Mouse (Mus musculus): ENCODE results near the gene Armc2. TPM values are rescaled to one million over a fixed set of nuclear protein-coding genes. Genes with fewer than 3 reads are reported as not detected.
A peak's percentile ranks its signal among the peaks of the same experiment; 100 is the strongest.

The Armc2 gene
- polyA plus RNA-seq, 1 experiment from 2014 or later: 12.5 TPM

DNA sequence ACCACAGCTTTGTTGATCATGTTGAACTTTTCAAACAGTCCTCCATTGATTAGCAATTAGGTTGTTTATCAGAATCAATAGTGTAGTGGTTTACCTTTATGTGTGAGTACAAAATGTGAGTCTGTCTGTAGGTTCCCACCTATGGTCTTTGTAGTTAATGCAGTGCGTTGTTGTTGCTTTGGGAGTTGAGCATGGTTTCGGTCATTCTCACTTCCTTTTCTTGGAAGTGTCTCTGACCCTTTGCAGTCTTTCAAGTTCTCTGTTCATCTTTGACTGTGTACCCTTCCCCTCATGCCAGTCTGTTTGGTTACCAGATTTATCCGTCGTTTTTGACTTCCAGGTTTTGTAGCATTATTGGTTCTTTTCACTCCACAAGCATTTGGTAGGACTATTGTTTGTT is 126.9 kb downstream of the Armc2 start:
- 0 out of 2 replicates have a peak, but pooled peaks cover 5% of the 10 kb centered on the region for H3K36me3 ChIP-seq

DNA sequence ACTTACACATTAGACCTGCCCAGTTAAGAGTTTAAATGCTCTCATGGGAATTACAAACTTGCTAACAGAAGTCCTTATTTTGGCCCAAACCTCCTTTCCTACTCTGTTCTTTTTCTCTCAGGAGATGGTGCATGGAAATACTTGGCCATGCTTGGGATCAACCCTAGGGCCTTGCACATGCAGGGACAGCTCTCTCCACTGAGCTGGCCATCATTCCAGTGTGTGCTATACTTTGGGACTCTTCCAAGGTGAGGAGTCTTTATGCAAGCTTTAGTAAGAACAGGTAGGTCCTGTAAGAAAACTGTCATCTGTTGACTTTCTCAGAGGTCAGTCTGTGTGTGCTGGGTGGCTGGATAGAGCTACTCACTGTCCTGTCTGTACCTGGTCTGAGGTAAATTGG is 127.7 kb downstream of the Armc2 start:
- H3K4me2 ChIP-seq: no peak overlapping the region
- ATAC-seq (ENCODE audit: low FRiP score, low read depth): no peak
- H3K9me3 ChIP-seq: no peaks in the 10 kb centered on the region
- no peak overlapping the region for H3K27ac ChIP-seq (replicated peaks)
- H3K27me3 ChIP-seq: no peaks in the 10 kb centered on the region
- H3K4me3 ChIP-seq: no peak overlapping the region
- no peaks in the 10 kb centered on the region for H3K36me3 ChIP-seq
- no peak overlapping the region for H3K9ac ChIP-seq
- H3K4me1 ChIP-seq (replicated peaks): peaks cover 37% of the 10 kb centered on the region

More for the DNA sequence above, 126.9 kb downstream of the Armc2 start:
- H3K4me3 ChIP-seq: no peak overlapping the region
- H3K9ac ChIP-seq: no peak overlapping the region
- H3K4me1 ChIP-seq (replicated peaks): peaks cover 37% of the 10 kb centered on the region
- WGBS: 89% methylated on average over 4 of the region's 4 CpGs
- no peak overlapping the region for H3K4me2 ChIP-seq
- no peaks in the 10 kb centered on the region for H3K27me3 ChIP-seq
- H3K9me3 ChIP-seq: no peaks in the 10 kb centered on the region
- no peak overlapping the region for H3K27ac ChIP-seq (replicated peaks)
- no peak for ATAC-seq (ENCODE audit: low FRiP score, low read depth)

DNA sequence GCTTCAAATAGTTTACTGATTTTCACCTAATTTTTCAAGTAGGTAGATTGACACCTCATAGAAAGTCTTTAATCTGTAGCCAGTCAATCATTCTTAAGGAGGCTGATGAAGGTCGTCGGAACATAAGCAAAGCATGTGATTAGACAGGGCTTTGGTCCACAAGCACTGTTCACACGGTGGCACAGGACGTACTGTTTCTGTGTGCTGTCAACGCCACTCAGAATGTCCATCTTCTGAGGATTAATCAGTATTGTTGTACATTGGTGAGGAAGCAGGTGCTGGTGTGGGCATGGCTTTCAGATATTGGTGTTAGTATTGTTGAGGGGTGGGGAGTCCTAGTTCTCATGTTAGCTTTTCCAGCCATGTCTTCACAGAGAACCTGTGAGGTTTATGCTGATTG is 128.7 kb downstream of the Armc2 start:
- Histone ChIP-seq H3K9ac (no peak overlapping the region), H3K4me2 (no peak overlapping the region), H3K27me3 (no peaks in the 10 kb centered on the region), H3K36me3 (no peaks in the 10 kb centered on the region), H3K4me3 (no peak overlapping the region), H3K4me1 (replicated peaks) (peaks cover 37% of the 10 kb centered on the region), H3K9me3 (no peaks in the 10 kb centered on the region), H3K27ac (replicated peaks) (no peak overlapping the region)
- WGBS: 74% methylated on average over 5 of the region's 5 CpGs
- no peak for ATAC-seq (ENCODE audit: low FRiP score, low read depth)

DNA sequence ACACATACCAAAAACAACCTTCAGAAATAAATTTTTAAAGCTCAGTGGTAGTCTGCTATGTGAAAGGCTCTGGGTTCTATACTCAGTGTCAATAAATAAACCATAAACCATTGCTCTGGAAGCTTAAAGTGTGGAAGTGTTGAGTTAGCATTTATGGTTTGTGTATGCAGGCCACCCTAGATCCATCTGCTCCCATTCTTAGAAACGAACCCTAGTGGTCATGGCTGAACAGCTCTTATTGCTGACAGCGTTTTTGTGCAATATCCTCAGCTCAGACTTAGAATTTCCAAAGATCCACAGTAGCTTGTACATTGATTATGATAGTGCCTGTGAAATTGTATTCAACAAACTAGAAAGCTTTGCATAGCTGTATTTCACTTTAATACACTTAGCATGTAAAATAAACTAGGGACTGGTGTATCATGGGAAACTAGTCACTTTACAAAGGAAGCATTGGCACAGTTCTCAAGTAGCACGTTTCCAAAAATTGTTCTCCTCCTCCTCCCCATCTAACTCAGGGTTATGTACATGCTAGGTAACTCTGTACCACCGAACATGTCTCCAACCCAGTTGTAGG is 129.8 kb downstream of the Armc2 start:
- no peak for ATAC-seq (ENCODE audit: low FRiP score, low read depth)
- peak overlapping the region; percentile 61 for H3K4me2 ChIP-seq

DNA sequence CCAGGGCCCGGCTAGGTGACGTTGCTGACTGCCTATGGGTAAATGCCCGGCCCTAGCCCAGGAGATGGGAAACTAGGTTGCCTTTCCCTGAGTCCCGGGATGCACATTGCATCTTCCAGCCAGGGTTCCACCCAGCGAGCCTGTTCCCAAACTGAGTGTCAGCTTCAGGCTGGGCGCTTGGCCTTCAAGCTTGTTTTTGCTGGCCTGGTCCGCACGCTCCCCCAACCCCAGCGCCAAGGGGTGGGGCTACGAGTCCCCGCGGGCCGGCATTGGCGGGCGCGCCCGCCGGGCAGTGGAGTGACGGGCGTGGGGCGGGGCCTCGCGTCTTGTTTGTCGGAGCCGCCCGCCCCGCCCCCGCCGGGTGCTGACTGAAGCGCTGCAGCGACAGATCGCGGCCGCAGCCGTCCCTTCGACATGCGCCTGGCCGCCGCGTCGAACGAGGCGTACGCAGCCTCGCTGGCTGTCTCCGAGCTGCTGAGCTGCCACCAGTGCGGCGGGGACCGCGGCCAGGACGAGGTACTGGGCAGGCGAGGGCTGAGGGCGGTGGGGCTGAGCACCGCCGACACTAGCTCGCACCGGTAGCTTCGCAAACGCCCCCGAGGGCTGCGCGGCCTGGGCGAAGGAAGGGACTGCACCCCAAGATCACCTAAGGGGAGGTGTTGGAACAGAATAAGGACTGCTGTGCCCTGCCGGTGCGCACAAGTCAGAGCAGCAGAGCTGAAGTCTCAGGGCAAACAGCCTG is 131.0 kb downstream of the Armc2 start:
- H3K27me3 ChIP-seq: no peaks in the 10 kb centered on the region
- ATAC-seq (ENCODE audit: low FRiP score, low read depth): peak; percentile 98
- peak overlapping the region; percentile 61 for H3K4me2 ChIP-seq
- peaks cover 27% of the 10 kb centered on the region for H3K4me1 ChIP-seq (replicated peaks)
- no peaks in the 10 kb centered on the region for H3K9me3 ChIP-seq
- peak overlapping the region; percentile 72 for H3K9ac ChIP-seq
- peak overlapping the region; percentile 91 for H3K27ac ChIP-seq (replicated peaks)
- peak overlapping the region; percentile 56 for H3K4me3 ChIP-seq
- WGBS: under 1% methylated on average over 54 of the region's 65 CpGs
- no peaks in the 10 kb centered on the region for H3K36me3 ChIP-seq

More for the DNA sequence above, 129.8 kb downstream of the Armc2 start:
- no peaks in the 10 kb centered on the region for H3K9me3 ChIP-seq
- no peaks in the 10 kb centered on the region for H3K27me3 ChIP-seq
- peaks cover 27% of the 10 kb centered on the region for H3K4me1 ChIP-seq (replicated peaks)
- peak overlapping the region; percentile 91 for H3K27ac ChIP-seq (replicated peaks)
- peak overlapping the region; percentile 56 for H3K4me3 ChIP-seq
- WGBS: 37% methylated on average over 4 of the region's 4 CpGs
- peak overlapping the region; percentile 72; the same call in 1 of the 2 replicates for H3K9ac ChIP-seq
- no peaks in the 10 kb centered on the region for H3K36me3 ChIP-seq

DNA sequence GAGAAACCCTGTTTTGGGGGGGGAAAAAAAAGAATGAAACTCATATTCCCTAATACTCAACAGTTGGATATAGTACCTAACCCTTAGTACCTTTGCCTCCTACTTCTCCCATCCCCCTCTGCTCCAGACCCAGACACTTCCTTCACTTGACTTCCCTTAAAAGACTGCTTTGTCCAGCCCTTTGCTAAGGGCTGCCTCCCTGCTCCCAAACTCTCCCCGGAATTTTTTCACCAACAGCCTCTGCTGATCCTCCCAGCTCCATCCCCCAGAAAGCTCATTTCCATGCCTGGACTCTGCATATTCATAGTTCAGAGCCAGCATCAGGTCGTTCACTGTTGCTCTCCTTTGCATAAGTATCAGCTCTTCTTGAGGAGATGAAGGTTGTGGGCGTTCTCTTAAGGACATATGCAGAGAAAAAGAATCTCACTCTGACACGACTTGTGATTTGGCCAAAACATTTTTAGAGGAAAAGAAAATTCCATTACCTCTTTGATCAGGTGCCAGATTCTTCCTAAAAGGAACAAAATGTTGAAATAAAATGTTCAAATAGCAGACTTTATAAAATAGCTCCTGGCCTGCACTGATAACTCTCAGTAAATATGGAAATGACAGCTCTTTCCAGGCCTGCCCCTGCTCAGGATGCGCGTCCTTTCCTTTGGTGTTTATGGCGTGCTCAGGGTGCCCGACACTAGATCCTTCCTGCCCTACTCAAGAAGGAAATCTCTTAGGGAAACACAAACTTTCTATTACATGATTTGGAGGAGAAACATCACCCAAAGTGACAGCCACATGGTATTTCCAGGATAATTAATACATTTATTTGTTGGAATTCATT is 134.3 kb downstream of the Armc2 start:
- H3K4me2 ChIP-seq: no peak overlapping the region
- no peaks in the 10 kb centered on the region for H3K27me3 ChIP-seq
- peak overlapping the region; percentile 38; the same call in 1 of the 2 replicates for H3K27ac ChIP-seq (replicated peaks)
- ATAC-seq (ENCODE audit: low FRiP score, low read depth): no peak
- no peaks in the 10 kb centered on the region for H3K36me3 ChIP-seq
- no peak overlapping the region for H3K4me3 ChIP-seq
- H3K9me3 ChIP-seq: no peaks in the 10 kb centered on the region
- H3K9ac ChIP-seq: no peak overlapping the region
- WGBS: 52% methylated on average over 8 of the region's 8 CpGs
- peaks cover 27% of the 10 kb centered on the region for H3K4me1 ChIP-seq (replicated peaks)

DNA sequence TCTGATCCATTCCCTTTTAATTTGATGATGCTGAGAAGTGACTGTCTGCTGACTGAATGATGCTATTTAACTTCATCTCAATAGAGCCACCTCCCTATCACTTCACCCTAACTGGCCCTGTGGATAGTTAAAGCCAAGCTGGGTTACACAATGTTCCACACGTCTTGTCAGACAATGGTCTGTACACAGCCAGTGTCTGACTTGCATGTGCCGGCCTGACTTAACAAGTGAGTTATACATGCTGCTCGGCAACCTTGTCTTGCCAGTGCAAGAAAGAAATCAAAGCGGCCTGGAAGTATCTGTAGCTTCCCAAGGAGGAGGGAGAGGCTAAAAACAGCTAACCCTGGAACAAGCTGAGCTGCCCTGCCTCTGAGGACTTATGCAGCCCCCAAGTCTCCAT is 136.8 kb downstream of the Armc2 start:
- Histone ChIP-seq H3K27ac (replicated peaks) (no peak overlapping the region), H3K4me2 (no peak overlapping the region), H3K9ac (no peak overlapping the region), H3K9me3 (no peaks in the 10 kb centered on the region), H3K36me3 (no peaks in the 10 kb centered on the region), H3K4me1 (replicated peaks) (peaks cover 10% of the 10 kb centered on the region), H3K4me3 (no peak overlapping the region), H3K27me3 (no peaks in the 10 kb centered on the region)
- WGBS: 13% methylated on average over 4 of the region's 4 CpGs
- ATAC-seq (ENCODE audit: low FRiP score, low read depth): no peak

DNA sequence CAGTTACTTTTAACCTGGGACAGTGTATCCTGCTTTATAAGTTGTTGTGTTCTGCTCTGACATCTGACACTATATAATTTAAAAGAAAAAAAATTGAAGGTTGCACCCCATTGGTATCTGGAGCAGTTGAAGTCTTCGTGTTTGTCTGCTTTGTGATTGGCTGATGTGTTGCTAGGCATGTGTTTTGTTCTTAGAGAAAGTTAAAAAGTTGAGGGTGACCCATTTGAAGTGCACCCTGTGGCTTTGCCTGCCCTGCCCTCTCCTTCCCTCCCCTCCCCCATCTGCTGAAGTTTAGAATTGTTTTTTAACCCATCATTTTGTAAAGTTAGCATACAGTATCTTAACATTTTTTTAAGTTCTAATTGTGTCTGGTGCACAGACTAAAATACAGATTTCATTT is 137.5 kb downstream of the Armc2 start:
- Histone ChIP-seq H3K9ac (no peak overlapping the region), H3K4me1 (replicated peaks) (peaks cover 9% of the 10 kb centered on the region), H3K9me3 (no peaks in the 10 kb centered on the region), H3K27me3 (no peaks in the 10 kb centered on the region), H3K4me3 (no peak overlapping the region), H3K27ac (replicated peaks) (no peak overlapping the region), H3K4me2 (no peak overlapping the region), H3K36me3 (no peaks in the 10 kb centered on the region)
- 5% methylated on average over 1 of the region's 1 CpGs for WGBS
- ATAC-seq (ENCODE audit: low FRiP score, low read depth): no peak

DNA sequence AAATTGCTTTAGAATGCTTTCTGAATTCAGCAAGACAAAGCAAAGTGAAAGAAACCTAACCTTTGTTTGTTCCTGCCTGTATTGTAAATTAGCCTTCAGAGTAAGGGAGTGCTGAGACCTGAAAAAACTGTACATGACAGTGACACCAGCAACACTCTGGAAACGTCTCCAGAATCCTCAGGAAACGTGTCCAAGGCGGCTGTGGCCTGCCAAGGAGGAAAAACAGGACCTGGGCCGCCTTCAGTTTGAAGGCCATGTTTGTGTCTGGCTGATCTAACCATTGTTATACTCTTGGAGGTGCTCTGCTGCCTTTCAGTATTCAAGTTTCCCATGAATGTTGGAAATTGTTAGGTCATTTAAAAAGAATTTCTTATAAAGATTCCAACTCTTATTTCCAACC is 138.0 kb downstream of the Armc2 start:
- Histone ChIP-seq H3K27me3 (no peaks in the 10 kb centered on the region), H3K4me2 (no peak overlapping the region), H3K9ac (no peak overlapping the region), H3K36me3 (no peaks in the 10 kb centered on the region), H3K9me3 (no peaks in the 10 kb centered on the region), H3K27ac (replicated peaks) (no peak overlapping the region), H3K4me3 (no peak overlapping the region), H3K4me1 (replicated peaks) (peaks cover 9% of the 10 kb centered on the region)
- 41% methylated on average over 4 of the region's 4 CpGs for WGBS
- ATAC-seq (ENCODE audit: low FRiP score, low read depth): no peak

DNA sequence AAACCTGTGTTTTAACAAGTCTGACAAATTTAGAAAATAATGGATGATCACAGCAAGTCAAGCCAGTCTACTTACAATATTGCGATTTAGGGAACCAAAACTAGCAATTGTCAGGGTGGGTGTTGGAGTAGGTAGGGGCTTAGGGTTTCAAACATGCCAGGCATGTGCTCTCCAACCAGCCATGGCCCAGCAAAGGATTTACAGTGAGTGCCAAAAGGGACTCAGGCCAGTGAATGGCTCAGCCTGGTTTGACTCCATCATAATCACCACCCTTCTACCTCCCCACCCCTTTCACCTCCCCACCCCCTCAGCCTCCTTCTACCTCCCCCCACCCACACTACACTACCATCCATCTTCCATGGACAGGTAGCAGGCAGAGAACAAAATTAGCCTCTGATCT is 138.6 kb downstream of the Armc2 start:
- H3K36me3 ChIP-seq: no peaks in the 10 kb centered on the region
- WGBS: 87% methylated on average over 1 of the region's 1 CpGs
- H3K4me2 ChIP-seq: no peak overlapping the region
- no peaks in the 10 kb centered on the region for H3K27me3 ChIP-seq
- no peak overlapping the region for H3K4me3 ChIP-seq
- no peak for ATAC-seq (ENCODE audit: low FRiP score, low read depth)
- H3K9ac ChIP-seq: no peak overlapping the region
- no peaks in the 10 kb centered on the region for H3K9me3 ChIP-seq
- H3K27ac ChIP-seq (replicated peaks): no peak overlapping the region
- peaks cover 9% of the 10 kb centered on the region for H3K4me1 ChIP-seq (replicated peaks)

DNA sequence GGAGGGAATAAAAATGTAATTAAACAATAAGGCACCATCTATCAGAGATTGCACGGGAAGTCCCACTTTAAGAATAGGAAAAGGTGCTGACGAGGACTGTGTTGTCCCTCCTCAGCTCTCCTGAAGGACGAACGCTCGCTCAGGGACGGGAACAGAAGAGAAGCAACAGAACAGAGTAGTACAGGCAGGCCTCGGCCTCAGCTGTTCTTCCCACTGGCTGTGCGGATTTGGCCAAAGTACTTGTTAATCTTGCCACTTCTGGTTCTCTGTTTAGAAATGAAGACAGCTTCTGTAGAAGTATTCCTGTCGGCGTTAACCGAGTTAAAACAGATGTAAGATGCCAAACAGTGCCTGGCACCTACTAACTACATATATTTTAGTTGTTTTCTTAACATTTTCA is 139.9 kb downstream of the Armc2 start:
- Histone ChIP-seq H3K9me3 (no peaks in the 10 kb centered on the region), H3K36me3 (no peaks in the 10 kb centered on the region), H3K4me1 (replicated peaks) (peaks cover 9% of the 10 kb centered on the region), H3K4me2 (no peak overlapping the region), H3K27me3 (no peaks in the 10 kb centered on the region), H3K9ac (no peak overlapping the region), H3K4me3 (no peak overlapping the region), H3K27ac (replicated peaks) (no peak overlapping the region)
- ATAC-seq (ENCODE audit: low FRiP score, low read depth): no peak
- 90% methylated on average over 11 of the region's 11 CpGs for WGBS

DNA sequence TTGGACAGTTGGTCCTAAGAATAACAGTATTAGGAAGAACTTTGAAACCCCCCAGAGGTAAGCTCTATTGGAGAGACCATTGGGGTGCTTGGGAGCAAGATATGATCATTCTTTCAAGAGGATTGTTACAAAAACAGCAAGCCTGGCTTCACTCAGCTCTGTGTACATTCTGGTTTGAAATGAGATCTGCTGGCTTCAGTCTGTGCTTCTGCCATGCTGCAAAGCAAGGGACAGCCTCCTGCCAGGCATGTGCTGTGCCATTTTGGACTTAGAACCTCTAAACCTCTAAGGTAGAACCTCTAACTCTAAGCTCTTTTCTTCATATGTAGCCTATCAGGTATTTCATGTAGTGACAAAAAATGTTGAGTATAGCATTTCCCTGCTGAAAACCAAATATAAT is 142.6 kb downstream of the Armc2 start:
- Histone ChIP-seq H3K9ac (no peak overlapping the region), H3K9me3 (no peaks in the 10 kb centered on the region), H3K4me1 (replicated peaks) (no peaks in the 10 kb centered on the region), H3K27ac (replicated peaks) (no peak overlapping the region), H3K4me3 (no peak overlapping the region), H3K36me3 (no peaks in the 10 kb centered on the region), H3K4me2 (no peak overlapping the region), H3K27me3 (no peaks in the 10 kb centered on the region)
- no peak for ATAC-seq (ENCODE audit: low FRiP score, low read depth)
